Mouse (Mus musculus) liver, embryonic 16.5 days (tissue): ENCODE results near the gene 1600012H06Rik. TPM values are rescaled to one million over a fixed set of nuclear protein-coding genes. Genes with fewer than 3 reads are reported as not detected.
A peak's percentile ranks its signal among the peaks of the same experiment; 100 is the strongest.
"Not testable (repeated sequence)": the region's sequence is repeated elsewhere in the genome, so short reads cannot be mapped to it uniquely, and the experiment has no call there.

Experiments
- ATAC-seq: fragments of 200-750 bp; cut with Nextera tagmentation; 2 replicates; pipeline ENCODE4 v1.8.0; 2017; ENCODE audit warnings: low read depth, mild to moderate bottlenecking, moderate number of reproducible peaks, moderate library complexity
- H3K27ac ChIP-seq: fragments of 300-500 bp; sonication (generic); 2 replicates; pipeline ENCODE4 v1.5.1; 2014; ENCODE audit warnings: mild to moderate bottlenecking, low read length
- H3K27me3 ChIP-seq: fragments of 300-500 bp; sonication (generic); 2 replicates; pipeline ENCODE4 v1.6.1; 2014; ENCODE audit warnings: low read depth, low read length, mixed read lengths; ENCODE audit not compliant: control insufficient read depth, insufficient read depth
- H3K36me3 ChIP-seq: fragments of 300-500 bp; sonication (generic); 2 replicates; pipeline ENCODE4 v1.6.1; 2014; ENCODE audit warnings: mild to moderate bottlenecking; ENCODE audit not compliant: control insufficient read depth, insufficient read depth
- H3K4me1 ChIP-seq: fragments of 300-500 bp; sonication (generic); 2 replicates; pipeline ENCODE4 v1.6.1; 2014; ENCODE audit warnings: low read depth, low read length, mixed read lengths; ENCODE audit not compliant: control insufficient read depth
- H3K4me2 ChIP-seq: fragments of 300-500 bp; sonication (generic); 2 replicates; pipeline ENCODE4 v1.6.1; 2014; ENCODE audit warnings: low read depth, low read length, mixed read lengths
- H3K4me3 ChIP-seq: fragments of 300-500 bp; sonication (generic); 2 replicates; pipeline ENCODE4 v1.5.1; 2014; ENCODE audit warnings: low read depth, mild to moderate bottlenecking, low read length
- H3K9ac ChIP-seq: fragments of 300-500 bp; sonication (generic); 2 replicates; pipeline ENCODE4 v1.6.1; 2014; ENCODE audit warnings: low read depth, low read length
- H3K9me3 ChIP-seq: fragments of 300-500 bp; sonication (generic); replicated peaks from 2 replicates; pipeline ENCODE4 v1.6.1; 2016; ENCODE audit warnings: low read length; ENCODE audit not compliant: control insufficient read depth
- WGBS: fragments of 180-500 bp; shearing (Covaris S2); extraction: QIAGEN DNeasy Blood & Tissue Kit; methylation state at CpG from one replicate; pipeline ENCODE4 v1.1.7; 2014; ENCODE audit not compliant: insufficient replicate concordance; 5-methylcytosine and 5-hydroxymethylcytosine counted together
- polyA plus RNA-seq: library from polyadenylated mRNA; unstranded; fragments of >200 nt; fragmentation: Nextera tagmentation; extraction: Ambion mirVana; gene quantifications from 2 replicates; pipeline ENCODE4 v1.2.1, GENCODE M21; 2015

Gene 1600012H06Rik
- polyA plus RNA-seq, 1 experiment from 2014 or later, result 13.9 TPM

- Histone ChIP-seq H3K27me3 (no peaks in the 10 kb centered on the region), H3K9me3 (no peaks in the 10 kb centered on the region), H3K36me3 (no peaks in the 10 kb centered on the region), H3K4me1 (no peaks in the 10 kb centered on the region), H3K4me3 (no peak overlapping the region), H3K4me2 (no peak overlapping the region), H3K27ac (no peak overlapping the region), H3K9ac (no peak overlapping the region)
- ATAC-seq, result no peak
- 50% methylated on average over 5 of the region's 5 CpGs for WGBS
Measured at GRCm38 (mm10) chr17:14931469-14931868, 11.5 kb upstream of the 1600012H06Rik start.

- not testable (repeated sequence) for H3K27ac ChIP-seq, H3K27me3 ChIP-seq, H3K9ac ChIP-seq, H3K4me3 ChIP-seq, H3K4me2 ChIP-seq, ATAC-seq, H3K36me3 ChIP-seq, H3K4me1 ChIP-seq, H3K9me3 ChIP-seq
- WGBS, result 73% methylated on average over 12 of the region's 14 CpGs
Measured at GRCm38 (mm10) chr17:14935280-14935679, 7.7 kb upstream of the 1600012H06Rik start.

GRCm38 (mm10) chr17:14935841-14936605, 7.0 kb upstream of the 1600012H06Rik start:
- Histone ChIP-seq H3K9me3 (no peaks in the 10 kb centered on the region), H3K4me1 (no peaks in the 10 kb centered on the region), H3K4me3 (no peak overlapping the region), H3K36me3 (no peaks in the 10 kb centered on the region), H3K4me2 (no peak overlapping the region), H3K9ac (no peak overlapping the region), H3K27ac (no peak overlapping the region), H3K27me3 (no peaks in the 10 kb centered on the region)
- ATAC-seq, result no peak
- WGBS, result 58% methylated on average over 5 of the region's 5 CpGs

- not testable (repeated sequence) for H3K27me3 ChIP-seq, ATAC-seq, H3K27ac ChIP-seq, H3K9ac ChIP-seq, H3K9me3 ChIP-seq
- Histone ChIP-seq H3K4me1 (peaks cover 16% of the 10 kb centered on the region), H3K4me3 (peak overlapping the region; percentile 72; the same call in 1 of the 2 replicates), H3K36me3 (peaks cover 11% of the 10 kb centered on the region), H3K4me2 (peak overlapping the region; percentile 93)
- WGBS, result 52% methylated on average over 6 of the region's 6 CpGs
Measured at GRCm38 (mm10) chr17:14942181-14942580, 803 bp upstream of the 1600012H06Rik start.

DNA sequence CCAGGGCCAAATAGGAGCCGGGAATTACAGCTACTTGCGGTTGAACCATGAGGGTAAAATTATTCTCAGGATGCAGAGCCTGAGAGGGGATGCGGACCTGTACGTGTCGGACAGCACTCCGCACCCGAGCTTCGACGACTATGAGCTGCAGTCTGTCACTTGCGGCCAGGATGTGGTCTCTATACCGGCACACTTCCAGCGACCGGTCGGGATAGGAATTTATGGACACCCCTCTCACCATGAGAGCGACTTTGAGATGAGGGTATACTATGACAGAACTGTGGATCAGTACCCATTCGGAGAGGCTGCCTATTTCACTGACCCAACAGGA, 710 bp downstream of the 1600012H06Rik start:
- Histone ChIP-seq H3K27me3 (no peaks in the 10 kb centered on the region), H3K4me1 (peaks cover 16% of the 10 kb centered on the region), H3K27ac (peak overlapping the region; percentile 80), H3K9me3 (no peaks in the 10 kb centered on the region), H3K9ac (peak overlapping the region; percentile 77), H3K36me3 (peaks cover 16% of the 10 kb centered on the region), H3K4me2 (peak overlapping the region; percentile 93), H3K4me3 (peak overlapping the region; percentile 72)
- 0 out of 2 replicates have a peak, but pooled peaks have one; percentile 1 for ATAC-seq
- 8% methylated on average over 16 of the region's 16 CpGs for WGBS

DNA sequence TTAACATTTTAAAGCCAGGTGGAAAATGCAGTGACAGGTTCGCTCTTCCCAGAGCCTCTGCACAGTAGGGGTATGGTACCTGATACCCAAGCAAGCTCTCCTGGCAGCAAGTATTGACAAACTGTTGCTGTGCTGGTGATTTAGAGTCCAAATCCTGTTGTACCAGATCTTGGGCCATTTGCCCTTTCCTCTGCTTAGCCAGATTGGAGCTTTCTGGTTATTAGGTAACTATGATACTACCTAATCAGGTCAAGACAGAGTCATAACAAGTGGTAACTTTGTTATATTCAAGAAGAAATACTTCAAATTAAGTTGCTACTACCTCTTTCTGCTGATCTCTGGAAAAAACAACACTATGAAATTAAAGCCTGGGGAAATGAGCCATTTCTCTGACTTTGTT, 1.6 kb downstream of the 1600012H06Rik start:
- H3K4me1 ChIP-seq, result peaks cover 16% of the 10 kb centered on the region
- H3K9ac ChIP-seq, result no peak overlapping the region
- H3K4me3 ChIP-seq, result no peak overlapping the region
- no peak for ATAC-seq
- H3K27ac ChIP-seq, result no peak overlapping the region
- H3K4me2 ChIP-seq, result peak overlapping the region; percentile 93; the same call in 1 of the 2 replicates
- H3K27me3 ChIP-seq, result no peaks in the 10 kb centered on the region
- H3K9me3 ChIP-seq, result no peaks in the 10 kb centered on the region
- 83% methylated on average over 1 of the region's 1 CpGs for WGBS
- peaks cover 22% of the 10 kb centered on the region for H3K36me3 ChIP-seq

DNA sequence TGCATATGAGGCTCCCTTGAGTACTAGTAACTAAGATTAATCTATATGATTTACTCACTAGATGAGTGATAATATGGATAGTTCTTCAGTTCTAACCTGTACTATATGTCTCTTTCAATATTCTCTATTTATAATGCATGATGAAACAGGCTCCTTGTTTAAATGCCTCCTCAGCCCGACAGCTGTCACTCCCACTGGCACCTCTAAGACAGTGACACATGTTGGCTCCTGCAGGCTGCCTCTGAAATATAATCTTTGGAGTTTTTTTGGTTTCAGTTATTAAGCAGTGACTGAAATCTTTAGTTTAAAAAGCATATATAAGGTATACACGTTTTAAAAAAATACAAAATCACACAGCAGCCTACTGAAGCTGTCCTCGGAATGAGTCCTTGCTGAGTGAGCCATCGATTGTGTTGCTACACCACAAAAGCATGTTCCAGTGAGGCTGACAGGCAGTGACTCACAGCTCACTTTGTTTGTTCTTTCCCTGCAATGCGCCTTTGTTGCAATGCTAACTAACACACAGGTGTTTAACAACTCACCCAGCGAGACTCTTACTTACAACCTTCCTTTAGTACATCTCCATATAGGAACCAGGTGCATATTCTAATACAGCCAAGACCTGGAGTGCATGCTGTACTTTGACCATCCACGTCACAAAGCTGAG, 6.3 kb downstream of the 1600012H06Rik start:
- WGBS, result 73% methylated on average over 7 of the region's 7 CpGs
- peaks cover 58% of the 10 kb centered on the region for H3K36me3 ChIP-seq
- H3K4me3 ChIP-seq, result no peak overlapping the region
- no peak overlapping the region for H3K27ac ChIP-seq
- H3K9me3 ChIP-seq, result no peaks in the 10 kb centered on the region
- no peak overlapping the region for H3K9ac ChIP-seq
- H3K27me3 ChIP-seq, result no peaks in the 10 kb centered on the region
- no peak overlapping the region for H3K4me2 ChIP-seq
- ATAC-seq, result no peak
- H3K4me1 ChIP-seq, result peaks cover 12% of the 10 kb centered on the region

- 65% methylated on average over 8 of the region's 8 CpGs for WGBS
- peaks cover 9% of the 10 kb centered on the region for H3K4me1 ChIP-seq
- ATAC-seq, result peak; percentile 66
- no peak overlapping the region for H3K4me2 ChIP-seq
- no peaks in the 10 kb centered on the region for H3K27me3 ChIP-seq
- no peaks in the 10 kb centered on the region for H3K9me3 ChIP-seq
- no peak overlapping the region for H3K4me3 ChIP-seq
- H3K36me3 ChIP-seq, result peaks cover 57% of the 10 kb centered on the region
- no peak overlapping the region for H3K9ac ChIP-seq
- H3K27ac ChIP-seq, result peak overlapping the region; percentile 50; the same call in 1 of the 2 replicates
Measured at GRCm38 (mm10) chr17:14953452-14953851, 10.5 kb downstream of the 1600012H06Rik start.

DNA sequence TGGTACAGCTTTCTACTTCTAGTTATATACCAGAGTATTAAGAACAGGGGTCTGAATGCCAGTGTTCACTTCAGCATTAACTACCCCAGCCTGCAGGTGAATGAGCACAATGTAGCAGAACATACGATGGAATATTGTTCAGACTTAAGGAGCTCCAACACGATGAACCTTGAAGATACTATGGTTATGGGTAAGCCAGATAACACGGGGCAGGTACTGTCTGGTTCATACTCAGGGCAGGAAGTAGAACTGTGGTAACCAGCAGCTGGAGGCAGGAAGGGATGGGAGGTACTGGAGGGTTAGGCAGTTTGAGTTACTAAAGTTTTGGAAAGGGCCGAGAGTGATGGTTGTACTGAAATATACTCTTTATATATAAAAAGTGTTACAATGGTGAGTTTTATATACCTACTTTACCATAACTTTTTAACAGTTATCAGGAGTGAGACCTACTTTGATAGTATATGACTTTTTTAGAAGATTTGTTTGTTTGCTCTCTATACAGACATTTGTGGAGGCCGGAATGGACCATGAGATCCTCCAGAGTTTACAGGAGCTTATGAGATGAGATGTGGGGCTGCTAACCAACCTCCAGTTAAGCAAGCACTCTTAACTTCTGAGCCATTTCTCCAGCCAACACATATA, 15.8 kb downstream of the 1600012H06Rik start:
- Histone ChIP-seq H3K36me3 (peaks cover 21% of the 10 kb centered on the region), H3K4me1 (peaks cover 17% of the 10 kb centered on the region), H3K27me3 (no peaks in the 10 kb centered on the region), H3K9ac (peak overlapping the region; percentile 43), H3K4me2 (peak overlapping the region; percentile 74), H3K9me3 (no peaks in the 10 kb centered on the region), H3K4me3 (peak overlapping the region; percentile 66), H3K27ac (peak overlapping the region; percentile 47)
- 32% methylated on average over 5 of the region's 5 CpGs for WGBS
- no peak for ATAC-seq
